Mouse (Mus musculus): ENCODE results near the gene Sdhc.

Gene Sdhc

DNA sequence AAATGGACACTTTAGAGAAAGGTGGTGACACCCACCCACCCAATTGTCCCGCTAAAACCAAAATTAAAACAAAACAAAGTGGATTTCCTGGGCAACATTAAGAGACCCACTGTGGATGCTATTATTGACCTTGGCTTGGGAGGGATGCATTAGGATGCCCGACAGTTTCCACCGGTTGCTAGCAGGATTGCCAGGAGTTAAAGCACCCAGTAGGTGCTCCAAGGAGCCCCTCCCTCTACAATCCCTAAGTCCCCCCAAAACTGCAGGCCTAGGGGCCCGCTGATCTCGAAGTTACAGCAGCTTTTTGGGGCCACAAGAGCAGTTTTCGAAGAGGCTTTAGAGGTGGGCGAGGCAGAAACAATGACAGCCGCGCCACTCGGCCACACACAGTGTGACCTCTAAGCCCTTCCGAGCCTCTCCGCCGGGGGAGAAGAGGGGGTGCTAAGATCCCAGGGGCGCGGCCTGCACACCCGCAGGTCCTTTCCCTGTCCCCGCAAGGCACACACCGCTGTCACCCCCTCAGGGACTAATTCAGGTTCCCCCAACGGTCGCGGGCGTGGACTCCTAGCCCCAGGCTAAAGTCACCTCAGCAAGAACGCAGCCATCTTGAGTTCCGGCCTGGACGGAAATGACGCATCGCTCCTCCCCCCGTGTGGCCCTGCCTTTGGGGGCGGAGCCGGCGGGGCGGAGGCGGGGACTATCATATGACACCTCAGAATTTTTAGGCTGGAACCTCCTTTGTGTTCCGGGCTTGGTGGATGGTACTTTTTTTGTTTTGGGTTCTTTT, at the start of gene Sdhc, which contains the start of gene Mpz:
TSS of gene Sdhc (minus strand) at position 630 of the 787 bp plus-strand sequence.
TSS of gene Mpz (plus strand) at position 738 of the 787 bp plus-strand sequence.
- peak; percentile 96 to 99 for DNase-seq (ENCODE audit: inconsistent age in 2 of 2, low spot score in 1 of 2)

DNA sequence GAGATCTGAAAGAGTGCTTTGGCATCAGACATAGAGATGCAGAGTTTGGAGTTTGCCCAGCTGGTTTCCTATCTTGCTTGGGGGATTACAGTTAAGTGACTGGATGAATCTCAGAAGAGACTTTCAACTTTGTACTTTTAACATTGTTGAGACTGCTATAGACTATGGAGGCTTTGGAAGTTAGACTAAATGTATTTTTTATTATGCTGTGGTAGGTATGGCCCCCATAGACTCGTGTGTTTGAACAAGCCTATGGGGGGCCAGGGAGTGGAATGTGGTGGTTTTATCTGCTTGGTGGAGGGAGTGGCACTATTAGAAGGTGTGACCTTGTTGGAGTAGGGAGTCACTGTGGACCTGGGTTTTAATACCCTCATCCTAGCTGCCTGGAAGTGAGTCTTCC, 49.1 kb upstream of the Sdhc start:
- DNase-seq (ENCODE audit: inconsistent age in 2 of 2, low spot score in 1 of 2), result no peak

DNA sequence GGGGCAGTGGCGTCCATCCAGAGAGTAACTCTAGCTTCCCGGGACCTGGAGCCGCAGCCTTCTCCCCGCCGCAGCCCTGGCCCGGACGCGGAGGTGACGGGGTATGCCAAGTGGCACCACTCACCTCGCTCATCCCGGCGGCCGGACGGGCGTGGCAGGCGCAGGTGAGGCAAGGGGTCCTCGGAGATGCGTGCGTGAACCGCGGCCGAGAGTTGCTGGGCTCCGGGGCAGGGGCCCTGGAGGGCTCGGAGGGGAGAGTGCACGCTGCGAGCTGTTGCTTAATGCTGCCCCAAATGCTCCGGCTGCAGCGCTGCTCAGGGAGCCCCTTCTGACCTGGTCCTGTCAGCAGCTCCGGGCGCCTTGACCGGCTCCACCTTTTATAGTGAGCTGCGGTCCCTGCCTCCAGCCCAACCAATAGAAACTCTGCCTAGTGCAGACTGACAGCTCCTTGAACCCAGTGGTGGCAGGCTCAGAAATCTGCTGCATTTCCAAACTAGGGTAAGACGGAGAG, 45.5 kb upstream of the Sdhc start, which contains the start of gene Pcp4l1:
TSS of gene Pcp4l1 (minus strand) at position 382 of the 511 bp plus-strand sequence.
- DNase-seq (ENCODE audit: inconsistent age in 2 of 2, low spot score in 1 of 2), result peak; percentile 76 to 89

DNA sequence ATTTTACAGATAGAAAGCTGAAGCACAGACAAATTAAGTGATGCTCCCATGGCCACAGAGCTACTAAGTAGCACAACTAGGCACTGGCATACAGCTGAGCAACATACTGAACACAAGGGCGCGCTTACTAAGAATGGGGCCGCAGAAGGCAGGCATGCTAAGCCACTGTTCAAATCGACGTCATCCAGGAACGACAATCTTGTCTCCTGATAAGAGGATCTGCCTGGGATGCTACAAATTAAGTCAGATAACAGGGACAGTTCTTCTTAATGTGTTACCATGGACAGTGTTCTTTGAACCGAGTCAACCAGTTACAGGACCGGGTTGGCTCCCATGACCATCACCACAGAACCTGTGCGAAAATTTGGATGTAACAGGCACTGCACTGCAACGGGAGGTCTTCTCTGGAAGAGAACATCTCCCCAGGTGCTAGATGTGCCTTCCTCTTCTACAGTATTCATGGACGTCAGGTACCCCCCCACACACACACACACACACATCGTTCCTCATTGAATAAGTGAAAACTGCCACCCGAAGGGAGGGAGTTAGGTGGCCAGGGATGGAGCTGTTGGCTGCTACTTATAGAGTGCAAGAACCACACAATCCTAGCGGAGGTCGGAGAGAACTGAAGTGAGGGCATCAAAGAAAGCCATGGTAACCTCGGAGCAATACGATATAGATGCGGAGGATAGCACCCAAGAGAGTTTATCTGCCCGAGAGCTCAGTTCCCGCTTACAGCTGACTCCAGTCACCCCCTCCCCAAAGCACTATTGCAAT, 44.8 kb upstream of the Sdhc start:
- DNase-seq (ENCODE audit: inconsistent age in 2 of 2, low spot score in 1 of 2), result peak; percentile 18 to 67

DNA sequence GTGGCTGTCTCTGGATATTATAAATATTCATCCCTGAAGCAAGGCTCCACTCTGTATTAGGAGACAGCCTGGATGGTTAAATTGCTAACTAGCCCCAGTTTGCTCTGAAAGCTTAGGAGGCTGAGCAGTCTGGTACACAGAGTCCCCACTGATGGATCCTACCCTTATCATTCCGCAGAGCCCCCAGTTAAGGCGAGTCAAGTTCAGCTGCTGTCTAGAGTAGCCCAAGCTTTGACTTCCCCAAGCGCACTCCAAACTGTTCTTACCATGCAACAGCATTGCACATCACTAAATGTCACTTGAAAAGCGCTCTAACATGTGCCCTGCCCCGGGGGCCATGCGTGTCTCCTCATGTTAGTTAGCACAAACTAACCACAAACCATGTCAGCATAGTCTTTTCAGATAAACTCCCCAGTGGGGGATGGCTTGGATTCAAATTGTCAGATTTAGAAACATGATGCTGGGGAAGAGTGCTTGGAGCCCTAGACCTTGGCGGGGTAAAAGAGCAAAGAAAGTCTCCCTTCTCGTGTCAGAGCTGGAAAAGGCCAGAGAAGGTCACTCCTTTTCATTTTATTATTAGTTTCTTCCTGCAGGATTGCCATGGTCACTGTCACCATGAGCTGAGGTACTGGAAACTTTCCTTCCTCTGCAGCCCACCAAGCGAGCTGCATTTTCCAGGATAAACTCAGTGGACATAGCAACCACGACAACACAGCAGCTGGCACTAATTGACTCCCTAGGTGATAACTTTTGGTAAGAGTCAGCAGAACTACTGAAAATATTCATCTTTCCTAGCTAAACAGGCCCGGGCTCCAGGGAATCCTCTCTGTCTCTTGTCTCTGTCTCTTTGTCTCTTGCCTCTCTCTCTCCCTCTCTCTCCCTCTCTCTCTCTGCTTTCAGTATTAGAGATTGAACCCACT, 43.8 kb upstream of the Sdhc start:
- peak in 1 of 2 experiments; percentile 68 for DNase-seq (ENCODE audit: inconsistent age in 2 of 2, low spot score in 1 of 2)

DNA sequence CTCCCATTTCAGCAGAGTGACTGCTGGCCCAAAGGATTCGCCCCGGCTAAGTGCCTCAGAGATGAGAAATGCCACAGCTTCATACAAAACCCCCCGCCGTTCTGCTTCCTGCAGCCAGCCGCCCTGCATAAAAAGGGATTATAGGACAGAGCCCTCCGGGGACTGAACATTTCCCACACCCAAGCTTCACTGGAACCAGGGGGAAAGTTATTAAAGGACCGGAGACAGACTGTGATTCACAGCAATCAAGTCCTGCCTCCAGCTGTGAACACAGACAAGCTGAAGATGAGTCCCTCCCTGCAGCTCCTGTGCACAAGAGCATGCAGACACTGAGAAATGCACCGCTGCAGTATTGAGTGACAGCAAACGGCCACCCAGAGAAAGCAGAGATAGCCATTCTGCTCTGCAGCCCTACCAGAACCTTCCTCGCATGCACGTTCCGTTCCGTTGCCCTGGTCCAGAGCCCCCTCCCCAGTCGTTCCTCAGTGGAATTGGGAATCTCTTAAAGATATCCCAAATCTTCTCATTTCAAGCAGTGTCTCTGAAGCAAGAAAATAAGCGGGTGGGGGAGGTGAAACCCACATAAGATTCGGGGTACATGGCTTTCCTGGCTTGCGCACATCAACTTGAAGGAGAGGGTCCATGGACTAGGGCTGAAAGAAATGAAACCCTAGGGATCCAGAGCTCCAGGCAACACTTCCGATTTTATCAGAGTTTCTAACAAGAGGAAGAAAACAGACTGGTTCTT, 42.9 kb upstream of the Sdhc start:
- DNase-seq (ENCODE audit: inconsistent age in 2 of 2, low spot score in 1 of 2), result peak; percentile 27 to 72

DNA sequence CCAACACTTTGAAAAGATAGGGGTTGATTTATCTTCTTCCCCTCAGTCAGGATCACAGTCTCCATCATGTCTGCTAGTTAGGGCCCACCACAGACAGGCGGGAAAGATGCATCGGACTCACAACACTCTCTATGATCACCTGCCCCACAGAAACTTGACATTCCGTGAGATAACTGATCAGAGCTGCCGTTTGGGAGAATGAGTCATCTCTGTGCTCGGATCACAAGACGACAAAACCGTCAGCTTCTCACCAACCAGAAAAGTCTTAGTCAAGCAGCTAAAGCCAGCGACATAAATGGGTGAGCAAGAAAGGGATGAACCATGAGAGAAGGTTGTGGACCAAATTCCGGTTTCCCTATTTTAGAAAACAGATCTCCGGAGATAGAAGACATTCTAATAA, 41.9 kb upstream of the Sdhc start:
- peak; percentile 33 to 73 for DNase-seq (ENCODE audit: inconsistent age in 2 of 2, low spot score in 1 of 2)

DNA sequence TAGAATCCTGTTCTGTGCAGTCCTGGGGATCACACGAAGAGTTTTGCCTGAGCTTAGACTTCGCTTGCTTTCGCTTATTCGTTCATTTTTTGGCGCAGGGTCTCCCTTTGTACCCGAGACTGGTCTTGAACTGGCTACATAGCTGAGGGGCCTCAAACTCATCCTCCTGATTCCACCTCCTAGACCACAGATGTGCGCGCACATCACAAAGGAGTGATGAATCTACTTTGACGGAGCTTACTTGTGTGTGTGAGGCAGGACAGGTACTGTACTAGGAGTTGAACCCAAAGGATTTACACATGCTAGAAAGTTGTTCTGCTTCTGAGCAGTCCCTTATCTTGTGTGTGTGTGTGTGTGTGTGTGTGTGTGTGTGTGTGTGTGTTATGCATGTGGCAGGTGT, 40.4 kb upstream of the Sdhc start:
- no peak for DNase-seq (ENCODE audit: inconsistent age in 2 of 2, low spot score in 1 of 2)

DNA sequence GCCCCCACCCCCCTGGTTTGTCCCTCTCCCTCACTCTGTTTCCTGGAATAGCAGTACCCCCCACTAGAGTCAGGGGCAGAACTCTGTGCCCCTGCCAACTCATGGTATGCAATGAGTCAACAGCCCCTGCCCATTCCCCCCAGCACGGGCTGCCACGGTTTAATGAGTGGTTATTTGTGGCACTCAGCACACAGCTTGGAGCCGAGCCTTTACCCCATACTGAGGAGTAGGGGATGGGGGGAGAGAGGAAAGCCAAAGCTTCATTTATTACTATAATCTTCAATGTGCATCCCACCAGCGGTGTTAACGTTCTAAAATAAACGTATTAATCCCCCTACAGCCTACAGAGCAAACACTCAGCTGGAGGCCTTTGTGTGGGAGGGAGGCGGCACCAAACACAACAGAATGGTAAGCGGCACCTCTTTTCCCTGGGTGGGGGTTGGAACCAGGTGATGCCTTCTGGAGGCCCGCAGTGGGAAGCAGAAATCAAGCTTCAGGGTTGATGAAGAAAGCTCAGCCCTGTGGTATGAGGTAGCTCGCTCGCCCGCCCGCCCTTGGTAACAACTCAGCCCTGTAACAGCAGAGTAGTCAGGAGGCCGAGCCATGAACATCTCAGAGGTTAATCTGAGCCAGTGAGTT, 39.2 kb upstream of the Sdhc start:
- peak; percentile 38 to 77 for DNase-seq (ENCODE audit: inconsistent age in 2 of 2, low spot score in 1 of 2)

DNA sequence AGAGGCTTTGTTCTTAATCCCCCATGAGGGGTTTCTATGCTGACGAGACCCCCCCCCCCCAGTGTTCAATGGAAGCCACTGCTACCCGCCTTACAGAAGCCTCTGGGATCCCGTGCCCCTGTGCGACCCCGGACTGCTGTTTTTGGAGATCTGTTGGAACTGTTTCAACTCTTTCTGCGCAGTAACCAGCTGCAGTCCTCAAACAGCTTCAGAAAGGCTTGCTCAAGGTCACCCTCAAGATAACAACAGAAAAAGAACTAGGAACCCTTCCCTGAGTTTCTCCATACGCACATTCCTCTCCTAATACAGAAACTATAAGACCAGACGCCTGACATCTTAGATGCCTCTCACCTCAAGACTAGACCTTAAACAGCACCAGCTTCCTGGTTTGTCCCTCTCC, 38.6 kb upstream of the Sdhc start:
- peak in 1 of 2 experiments; percentile 43 for DNase-seq (ENCODE audit: inconsistent age in 2 of 2, low spot score in 1 of 2)

DNA sequence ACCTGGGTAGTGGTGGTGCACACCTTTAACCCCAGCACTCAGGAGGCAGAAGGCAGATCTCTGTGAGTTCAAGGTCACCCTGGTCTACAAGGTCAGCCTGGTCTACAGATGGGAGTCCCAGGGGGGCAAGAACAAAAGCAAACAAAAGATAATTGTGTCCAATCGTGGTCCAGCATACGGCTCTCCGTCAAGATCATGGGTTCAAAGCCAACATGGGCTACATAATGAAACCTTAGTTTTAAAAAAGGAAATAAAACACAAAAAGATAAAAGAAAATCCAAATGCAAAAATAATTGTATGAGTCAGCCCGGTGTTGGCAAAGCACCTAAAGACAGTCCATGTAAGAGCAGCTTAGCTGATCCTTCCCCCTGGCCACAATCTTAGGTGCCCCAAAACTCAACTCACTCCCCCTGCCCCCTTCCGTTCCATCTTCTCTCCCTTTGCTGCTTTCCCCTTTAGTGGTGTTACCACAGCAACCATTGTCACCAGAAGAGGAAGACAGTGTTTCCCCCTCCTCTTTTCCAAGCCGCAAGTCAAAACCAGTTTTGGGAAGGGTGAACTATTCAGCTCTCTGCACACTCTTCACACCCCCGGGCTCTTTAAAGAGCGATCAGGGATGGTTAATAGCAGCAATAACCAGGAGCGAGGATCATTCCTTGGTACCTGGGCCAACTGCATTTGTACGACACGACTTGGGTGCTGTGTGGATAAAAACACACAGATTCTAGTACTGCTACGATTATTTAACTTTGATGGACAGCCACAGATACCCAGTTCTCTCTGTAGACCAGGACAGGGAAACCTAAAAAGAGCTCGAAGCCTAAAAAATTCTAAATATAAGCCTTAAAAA, 37.7 kb upstream of the Sdhc start:
- peak; percentile 22 to 60 for DNase-seq (ENCODE audit: inconsistent age in 2 of 2, low spot score in 1 of 2)

DNA sequence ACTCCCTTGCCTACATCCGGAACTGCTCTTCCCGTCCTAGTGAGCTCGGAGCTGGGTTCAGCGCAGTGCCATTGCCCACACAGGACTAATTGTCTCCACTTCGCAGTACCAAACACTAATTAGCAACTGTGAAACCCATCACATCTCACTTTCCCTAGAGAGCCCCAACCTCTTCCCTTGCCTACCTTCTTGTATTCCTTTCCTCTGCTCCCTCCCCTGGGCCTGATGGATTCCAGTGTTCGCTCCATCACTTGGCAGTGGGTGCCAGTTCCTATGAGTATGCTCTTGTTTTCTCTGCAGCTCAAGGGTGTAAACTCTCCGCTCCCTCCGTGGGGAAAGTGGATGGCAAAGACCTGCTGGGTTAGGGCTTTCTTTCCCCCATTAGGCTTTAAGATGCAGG, 35.3 kb upstream of the Sdhc start:
- no peak for DNase-seq (ENCODE audit: inconsistent age in 2 of 2, low spot score in 1 of 2)

DNA sequence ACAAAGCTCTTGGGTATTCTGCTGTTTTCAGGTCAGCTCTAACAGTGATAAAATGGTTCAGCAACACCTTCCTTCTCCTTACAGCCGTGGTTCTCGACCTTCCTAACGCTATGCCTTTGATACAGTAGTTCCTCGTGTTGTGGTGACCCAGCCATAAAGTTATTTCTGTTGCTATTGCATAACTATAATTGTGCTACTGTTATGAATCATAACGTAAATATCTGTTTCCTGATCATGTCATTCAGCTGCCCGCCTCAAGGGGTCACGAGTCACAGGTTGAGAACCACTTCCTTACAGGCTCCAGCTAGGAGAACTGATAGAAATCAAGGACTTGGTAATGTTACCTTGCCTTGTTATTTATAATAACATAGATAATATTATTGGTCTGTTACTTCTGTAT, 33.9 kb upstream of the Sdhc start:
- peak; percentile 45 to 79 for DNase-seq (ENCODE audit: inconsistent age in 2 of 2, low spot score in 1 of 2)

DNA sequence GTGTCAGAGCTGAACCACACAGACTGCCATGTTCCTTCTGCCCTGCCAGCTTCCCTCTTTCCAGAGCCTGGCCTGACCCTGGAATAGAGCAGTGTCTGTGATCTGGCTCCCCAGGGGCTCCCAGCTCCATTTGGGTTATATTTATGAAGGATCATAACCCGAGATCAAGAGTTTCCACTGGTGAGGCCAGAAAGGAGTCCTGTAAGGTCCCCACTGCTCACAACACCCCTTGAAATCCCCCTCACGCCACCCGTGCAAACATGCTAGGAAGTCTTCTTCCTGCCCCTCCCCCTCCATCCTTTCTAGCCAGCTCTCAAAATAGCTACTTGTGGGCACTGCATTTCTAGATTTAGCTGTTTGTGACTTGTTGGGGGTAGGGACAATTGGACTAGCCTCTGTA, 33.2 kb upstream of the Sdhc start:
- DNase-seq (ENCODE audit: inconsistent age in 2 of 2, low spot score in 1 of 2), result peak; percentile 44 to 64

DNA sequence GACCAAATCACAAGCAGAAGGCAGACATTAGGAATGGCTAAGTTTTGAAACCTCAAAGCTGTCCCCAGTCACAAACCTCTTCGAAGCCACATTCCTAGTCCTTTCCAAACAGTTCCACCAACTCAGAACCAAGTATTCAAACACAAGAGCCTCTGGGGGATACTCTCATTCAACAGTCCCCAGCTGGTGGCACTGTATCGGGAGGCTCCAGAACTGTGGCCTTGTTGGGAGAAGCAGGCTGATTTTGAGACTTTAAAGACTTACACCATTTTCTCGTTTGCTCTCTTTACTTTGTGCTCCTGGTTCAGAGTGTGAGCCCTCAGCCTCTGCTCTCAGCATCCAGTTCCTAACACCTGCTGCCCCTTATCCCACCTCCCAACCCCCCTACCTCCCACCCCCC, 32.6 kb upstream of the Sdhc start:
- no peak for DNase-seq (ENCODE audit: inconsistent age in 2 of 2, low spot score in 1 of 2)

DNA sequence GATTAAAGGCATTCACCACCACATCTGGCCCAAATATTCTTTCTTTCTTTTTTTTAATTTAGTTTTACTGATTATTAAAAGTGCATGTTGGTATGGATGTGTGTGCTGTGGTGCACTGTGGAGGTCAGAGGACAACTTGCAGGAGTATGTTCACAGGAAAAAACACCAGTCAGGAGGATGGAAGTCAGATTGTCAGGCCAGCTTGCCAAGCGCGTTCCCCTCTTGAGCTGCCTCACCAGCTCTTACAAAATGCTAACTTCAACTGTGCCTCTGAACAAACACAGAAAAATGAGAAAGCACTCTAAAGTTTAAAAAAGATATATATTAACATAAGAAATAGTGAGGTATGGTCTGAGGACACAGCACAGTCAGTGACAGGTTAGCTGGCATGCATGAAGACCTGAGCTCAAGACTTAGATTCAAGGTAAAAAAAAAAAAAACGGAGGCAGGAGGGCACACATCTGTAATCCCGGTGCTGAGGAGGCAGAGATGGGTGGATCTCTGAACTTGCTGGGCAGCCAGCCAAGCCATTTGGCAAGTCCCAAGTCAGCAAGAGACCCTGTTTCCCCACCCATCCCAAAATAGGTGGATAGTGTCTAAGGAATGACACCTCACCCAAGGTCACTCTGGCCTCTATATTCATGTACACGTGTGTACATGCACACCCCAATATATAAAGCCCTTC, 29.2 kb upstream of the Sdhc start:
- DNase-seq (ENCODE audit: inconsistent age in 2 of 2, low spot score in 1 of 2), result peak in 1 of 2 experiments; percentile 45

DNA sequence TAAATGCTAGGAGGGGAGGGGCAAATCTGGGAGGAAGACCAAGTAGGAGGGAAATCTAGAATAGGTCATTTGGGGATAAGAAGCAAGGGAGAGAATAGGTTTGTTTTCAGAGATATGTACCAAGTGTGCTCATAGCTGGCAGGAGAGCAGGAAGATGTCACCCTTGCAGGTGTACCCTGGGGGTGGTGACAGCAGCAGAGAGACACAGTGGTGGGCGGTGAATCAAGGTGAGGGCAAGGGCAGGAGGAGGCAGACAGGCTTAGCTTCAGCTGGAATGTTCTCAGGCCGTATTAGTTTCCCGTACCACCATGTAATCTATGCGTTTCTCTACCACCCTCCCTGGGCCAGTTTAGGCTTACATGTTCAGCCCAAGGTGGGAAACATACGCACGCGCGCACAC, 22.4 kb upstream of the Sdhc start:
- no peak for DNase-seq (ENCODE audit: inconsistent age in 2 of 2, low spot score in 1 of 2)

DNA sequence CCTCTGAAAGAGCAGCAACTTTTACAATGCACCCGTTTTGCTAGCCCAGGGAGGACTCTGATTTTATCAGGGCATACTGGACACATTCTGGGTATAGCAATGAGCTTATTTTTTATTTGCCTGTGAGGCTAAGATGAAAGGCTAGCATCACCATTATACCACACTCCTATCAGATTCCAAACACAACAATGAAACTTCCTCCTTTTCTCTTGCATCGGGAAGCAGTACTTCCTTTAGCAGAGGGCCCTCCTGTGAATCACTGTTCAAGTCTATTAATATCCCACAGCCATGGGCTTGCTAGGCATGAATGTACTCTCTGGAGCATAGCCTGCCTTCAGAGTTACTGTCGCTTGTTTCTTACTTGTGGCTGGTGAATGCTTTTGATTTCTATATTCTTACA, 20.7 kb upstream of the Sdhc start:
- peak in 1 of 2 experiments; percentile 49 for DNase-seq (ENCODE audit: inconsistent age in 2 of 2, low spot score in 1 of 2)

Data from adrenal gland, adult (tissue).